7 mouse cellular contexts compared by ENCODE assay signal in the genomic region with DNA sequence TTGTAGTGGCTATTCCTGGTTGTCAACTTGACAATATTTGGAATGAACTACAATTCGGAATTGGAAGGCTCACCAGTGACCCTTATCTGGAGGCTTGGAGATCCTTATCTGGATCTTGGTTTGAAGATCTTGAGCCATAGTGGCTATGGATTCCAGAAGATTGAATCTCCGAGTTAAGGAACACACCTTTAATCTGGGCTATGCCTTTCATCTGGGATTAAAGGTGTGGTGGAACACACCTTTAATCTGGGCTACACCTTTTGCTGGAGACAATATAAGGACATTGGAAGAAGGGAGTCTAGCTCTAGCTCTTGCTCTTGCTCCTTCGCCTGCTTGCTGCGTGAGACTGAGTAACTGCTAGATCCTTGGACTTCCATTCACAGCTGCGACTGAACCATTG. TPM values are rescaled to one million over a fixed set of nuclear protein-coding genes. Genes with fewer than 3 reads are reported as not detected.
DNase-seq lines count a peak whose midpoint lies in the region; ATAC-seq and TF ChIP-seq lines count a peak whose summit lies in the region.
"Not testable (repeated sequence)": the region's sequence is repeated elsewhere in the genome, so short reads cannot be mapped to it uniquely, and the experiment has no call there.

A gene (plus strand): TSS at position 301 of the 400 bp plus-strand sequence.

- peak within 1 kb of the TSS; percentile 98 for H3K9ac ChIP-seq in forebrain, embryonic 11.5 days (ENCODE audit: low read length)
- H3K9ac ChIP-seq in hindbrain, embryonic 15.5 days = peak within 1 kb of the TSS; percentile 97
- H3K9ac ChIP-seq in liver, embryonic 15.5 days = peak within 1 kb of the TSS; percentile 96
- H3K9ac ChIP-seq in midbrain, postnatal 0 days (replicated peaks; ENCODE audit: low read length, poor library complexity, severe bottlenecking) = peak within 1 kb of the TSS; percentile 91

- peak within 1 kb of the TSS; percentile 91 for H3K4me3 ChIP-seq in forebrain, embryonic 11.5 days (ENCODE audit: low read depth, low read length)
- peak within 1 kb of the TSS; percentile 92 for H3K4me3 ChIP-seq in hindbrain, embryonic 15.5 days
- peak within 1 kb of the TSS; percentile 95 for H3K4me3 ChIP-seq in liver, embryonic 15.5 days (replicated peaks)
- peak within 1 kb of the TSS; percentile 96 for H3K4me3 ChIP-seq in midbrain, postnatal 0 days (ENCODE audit: low read depth, low read length)

- peak within 1 kb of the TSS; percentile 93 for H3K27ac ChIP-seq in forebrain, embryonic 11.5 days (ENCODE audit: low read depth, low read length)
- peak within 1 kb of the TSS; percentile 90 for H3K27ac ChIP-seq in hindbrain, embryonic 15.5 days (replicated peaks)
- H3K27ac ChIP-seq in liver, embryonic 15.5 days (replicated peaks) = peak within 1 kb of the TSS; percentile 93
- peak within 1 kb of the TSS; percentile 91 for H3K27ac ChIP-seq in midbrain, postnatal 0 days (ENCODE audit: low read depth, low read length)

- H3K9me3 ChIP-seq in forebrain, embryonic 11.5 days (ENCODE audit: control insufficient read depth, low read length); hindbrain, embryonic 15.5 days; liver, embryonic 15.5 days (replicated peaks); midbrain, postnatal 0 days (ENCODE audit: low read length): not testable (repeated sequence)

- H3K27me3 ChIP-seq in forebrain, embryonic 11.5 days (ENCODE audit: control insufficient read depth, insufficient read depth, low read length); hindbrain, embryonic 15.5 days; liver, embryonic 15.5 days; midbrain, postnatal 0 days (ENCODE audit: insufficient read depth, low read length): not testable (repeated sequence)

- not testable (repeated sequence) for DNase-seq in adrenal gland, postnatal 36 days; forebrain, embryonic 11.5 days (ENCODE audit: low spot score); heart, adult 8-10 months (ENCODE audit: low spot score); layer of hippocampus, postnatal 36 days; midbrain, postnatal 0 days (ENCODE audit: low spot score)

- not testable (repeated sequence) for ATAC-seq in forebrain, embryonic 11.5 days (replicated peaks; ENCODE audit: low FRiP score); hindbrain, embryonic 15.5 days (ENCODE audit: low FRiP score, low read depth); liver, embryonic 15.5 days (ENCODE audit: insufficient read depth); midbrain, postnatal 0 days (ENCODE audit: low FRiP score)

- not testable (repeated sequence) for H3K36me3 ChIP-seq in forebrain, embryonic 11.5 days (ENCODE audit: control insufficient read depth, insufficient read depth, low read length); hindbrain, embryonic 15.5 days; midbrain, postnatal 0 days (ENCODE audit: insufficient read depth, low read length)
- peaks cover 11% of the 10 kb centered on the region for H3K36me3 ChIP-seq in liver, embryonic 15.5 days (replicated peaks)

- not testable (repeated sequence) for TF ChIP-seq CTCF in midbrain, postnatal 0 days (IDR thresholded peaks at IDR 0.05)

- no CpG with 5 or more reads among the region's 5 CpGs for WGBS in forebrain, embryonic 11.5 days
- no CpG with 5 or more reads among the region's 5 CpGs for WGBS in hindbrain, embryonic 15.5 days
- WGBS in liver, embryonic 15.5 days (ENCODE audit: insufficient replicate concordance) = no CpG with 5 or more reads among the region's 5 CpGs
- WGBS in midbrain, postnatal 0 days = no CpG with 5 or more reads among the region's 5 CpGs

- H3K4me2 ChIP-seq in forebrain, embryonic 11.5 days (ENCODE audit: low read depth, low read length, severe bottlenecking) = peak within 1 kb of the TSS; percentile 58
- peak within 1 kb of the TSS; percentile 58 for H3K4me2 ChIP-seq in hindbrain, embryonic 15.5 days
- peak within 1 kb of the TSS; percentile 77 for H3K4me2 ChIP-seq in liver, embryonic 15.5 days
- peak within 1 kb of the TSS; percentile 60 for H3K4me2 ChIP-seq in midbrain, postnatal 0 days (ENCODE audit: low read depth, low read length, poor library complexity, severe bottlenecking)

- H3K4me1 ChIP-seq in forebrain, embryonic 11.5 days (replicated peaks; ENCODE audit: control insufficient read depth, insufficient read depth, low read length); midbrain, postnatal 0 days (ENCODE audit: insufficient read depth, low read length): not testable (repeated sequence)
- H3K4me1 ChIP-seq in hindbrain, embryonic 15.5 days (replicated peaks) = peaks cover 15% of the 10 kb centered on the region
- H3K4me1 ChIP-seq in liver, embryonic 15.5 days (replicated peaks) = peaks cover 15% of the 10 kb centered on the region

RNA-seq across cellular contexts. Expression of the gene that starts here (rescaled TPM):
- total RNA-seq in adrenal gland, postnatal 36 days (2021) = 100 to 1,000 TPM in 1 of 2 experiments, 10 to 100 TPM in 1; 86.8 to 104 TPM
- 298 and 300 TPM in 2 replicates for polyA plus RNA-seq in forebrain, embryonic 11.5 days (2014; fragmentation: Nextera tagmentation; extraction: Ambion mirVana)
- 10 to 100 TPM; 38.8 to 51.6 (median 44.8) TPM for total RNA-seq in heart, adult 8-10 months (2022)
- 232 and 242 TPM in 2 replicates for polyA plus RNA-seq in hindbrain, embryonic 15.5 days (2015; fragmentation: Nextera tagmentation; extraction: Ambion mirVana)
- total RNA-seq in layer of hippocampus, postnatal 36 days (2021) = 100 to 1,000 TPM; 112 to 133 TPM
- polyA plus RNA-seq in liver, embryonic 15.5 days (2015; fragmentation: Nextera tagmentation; extraction: Ambion mirVana) = 92.7 and 93.2 TPM in 2 replicates
- total RNA-seq in midbrain, postnatal 0 days (2014; rRNA removed) = 68.2 and 166 TPM in 2 replicates
- polyA plus RNA-seq in midbrain, postnatal 0 days (2015; fragmentation: Nextera tagmentation; extraction: Ambion mirVana) = 206 and 231 TPM in 2 replicates
